Mouse (Mus musculus): ENCODE results near the gene Slc39a8.

DNA sequence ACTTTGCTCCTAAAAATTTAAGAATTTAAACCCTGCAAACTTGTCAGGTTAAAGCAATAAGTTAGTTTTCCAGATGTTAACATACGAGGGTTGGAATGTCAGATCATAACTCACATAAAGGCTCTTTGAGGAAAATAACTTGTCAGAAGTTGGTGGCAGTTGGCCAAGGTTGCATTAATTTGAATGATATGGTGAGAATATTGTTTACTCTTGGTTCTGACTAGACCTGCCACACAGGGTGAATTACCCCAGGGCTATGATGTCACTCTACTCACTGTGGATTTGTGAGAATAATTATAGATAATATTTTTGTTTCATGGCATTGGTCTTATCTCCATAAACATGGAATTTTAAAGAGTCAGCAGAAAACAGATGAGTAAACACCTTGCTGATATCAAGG, 26.4 kb upstream of the Slc39a8 start:
- TF ChIP-seq POLR2A (IDR thresholded peaks at IDR 0.05; ENCODE audit: extremely low read depth, insufficient read depth, low read length) = no peak
- TF ChIP-seq CTCF (IDR thresholded peaks at IDR 0.05; ENCODE audit: extremely low read depth, insufficient read depth, low read length) = no peak

All from cortical plate, adult 2 months (tissue).